Mouse (Mus musculus) heart, embryonic 12.5 days (tissue): ENCODE data around the gene Olfr1392. TPM values are rescaled to one million over a fixed set of nuclear protein-coding genes. Genes with fewer than 3 reads are reported as not detected.
"Not testable (repeated sequence)": the region's sequence is repeated elsewhere in the genome, so short reads cannot be mapped to it uniquely, and the experiment has no call there.

ENCODE experiments used
- ATAC-seq: fragments of 200-750 bp; cut with Nextera tagmentation; 2 replicates; pipeline ENCODE4 v1.8.0; 2017; ENCODE audit warnings: moderate TSS enrichment, moderate library complexity; ENCODE audit not compliant: insufficient number of reproducible peaks, low FRiP score
- H3K27ac ChIP-seq: fragments of 300-500 bp; sonication (generic); 2 replicates; pipeline ENCODE4 v1.5.1; 2016; ENCODE audit warnings: mild to moderate bottlenecking, moderate library complexity; ENCODE audit not compliant: poor library complexity, severe bottlenecking
- H3K27me3 ChIP-seq: fragments of 300-500 bp; sonication (generic); replicated peaks from 2 replicates; pipeline ENCODE4 v1.6.1; 2016; ENCODE audit warnings: mild to moderate bottlenecking, moderate library complexity
- H3K36me3 ChIP-seq: fragments of 300-500 bp; sonication (generic); 2 replicates; pipeline ENCODE4 v1.6.1; 2016; ENCODE audit warnings: mild to moderate bottlenecking, moderate library complexity
- H3K4me1 ChIP-seq: fragments of 300-500 bp; sonication (generic); replicated peaks from 2 replicates; pipeline ENCODE4 v1.6.1; 2016; ENCODE audit warnings: mild to moderate bottlenecking
- H3K4me2 ChIP-seq: fragments of 300-500 bp; sonication (generic); 2 replicates; pipeline ENCODE4 v1.6.1; 2016; ENCODE audit warnings: mild to moderate bottlenecking, moderate library complexity
- H3K4me3 ChIP-seq: fragments of 300-500 bp; sonication (generic); 2 replicates; pipeline ENCODE4 v1.5.1; 2016; ENCODE audit warnings: mild to moderate bottlenecking
- H3K9ac ChIP-seq: fragments of 300-500 bp; sonication (generic); 2 replicates; pipeline ENCODE4 v1.6.1; 2016; ENCODE audit warnings: mild to moderate bottlenecking, moderate library complexity
- H3K9me3 ChIP-seq: fragments of 300-500 bp; sonication (generic); replicated peaks from 2 replicates; pipeline ENCODE4 v1.6.1; 2016; ENCODE audit warnings: mild to moderate bottlenecking, moderate library complexity
- WGBS: fragments of 180-500 bp; shearing (Covaris S2); methylation state at CpG from one replicate; pipeline ENCODE4 v1.1.7; 2016; 5-methylcytosine and 5-hydroxymethylcytosine counted together
- polyA plus RNA-seq: library from polyadenylated mRNA; unstranded; fragments of >200 nt; fragmentation: Nextera tagmentation; extraction: Ambion mirVana; gene quantifications from 2 replicates; pipeline ENCODE4 v1.2.1, GENCODE M21; 2016

Gene Olfr1392
- polyA plus RNA-seq, 1 experiment from 2014 or later, result not detected

GRCm38 (mm10) chr11:49267316-49267715, 17.8 kb upstream of the Olfr1392 start:
- Histone ChIP-seq H3K27ac (peak overlapping the region; percentile 71), H3K4me2 (no peak overlapping the region), H3K36me3 (peaks cover 20% of the 10 kb centered on the region), H3K4me1 (peaks cover 22% of the 10 kb centered on the region), H3K9ac (no peak overlapping the region), H3K9me3 (no peaks in the 10 kb centered on the region), H3K27me3 (no peaks in the 10 kb centered on the region), H3K4me3 (no peak overlapping the region)
- 77% methylated on average over 10 of the region's 10 CpGs for WGBS
- no peak for ATAC-seq

- Histone ChIP-seq H3K27me3 (no peaks in the 10 kb centered on the region), H3K36me3 (peaks cover 14% of the 10 kb centered on the region; the same call in 1 of the 2 replicates), H3K9ac (no peak overlapping the region), H3K9me3 (no peaks in the 10 kb centered on the region), H3K4me1 (peaks cover 22% of the 10 kb centered on the region), H3K4me3 (no peak overlapping the region), H3K4me2 (0 out of 2 replicates have a peak overlapping the region, but pooled peaks have one; percentile 19), H3K27ac (peak overlapping the region; percentile 71; the same call in 1 of the 2 replicates)
- no peak for ATAC-seq
- 53% methylated on average over 15 of the region's 15 CpGs for WGBS
These were observed 17.0 kb upstream of the Olfr1392 start for GRCm38 (mm10) chr11:49267970-49268579.

- WGBS, result 87% methylated on average over 9 of the region's 9 CpGs
- Histone ChIP-seq H3K9me3 (no peaks in the 10 kb centered on the region), H3K4me3 (no peak overlapping the region), H3K27me3 (no peaks in the 10 kb centered on the region), H3K4me1 (peaks cover 22% of the 10 kb centered on the region), H3K4me2 (no peak overlapping the region), H3K36me3 (peaks cover 6% of the 10 kb centered on the region; the same call in 1 of the 2 replicates), H3K27ac (no peak overlapping the region), H3K9ac (no peak overlapping the region)
- no peak for ATAC-seq
These were observed 15.3 kb upstream of the Olfr1392 start for GRCm38 (mm10) chr11:49269761-49270160.

- no peak overlapping the region for H3K4me2 ChIP-seq
- H3K9me3 ChIP-seq, result no peaks in the 10 kb centered on the region
- no peaks in the 10 kb centered on the region for H3K27me3 ChIP-seq
- H3K4me3 ChIP-seq, result no peak overlapping the region
- H3K36me3 ChIP-seq, result no peaks in the 10 kb centered on the region
- H3K4me1 ChIP-seq, result peaks cover 22% of the 10 kb centered on the region
- no peak for ATAC-seq
- no peak overlapping the region for H3K9ac ChIP-seq
- 79% methylated on average over 4 of the region's 4 CpGs for WGBS
- H3K27ac ChIP-seq, result no peak overlapping the region
These were observed 14.7 kb upstream of the Olfr1392 start for GRCm38 (mm10) chr11:49270368-49270767.

GRCm38 (mm10) chr11:49271334-49271733, 13.7 kb upstream of the Olfr1392 start:
- 32% methylated on average over 7 of the region's 7 CpGs for WGBS
- H3K36me3 ChIP-seq, result no peaks in the 10 kb centered on the region
- no peaks in the 10 kb centered on the region for H3K9me3 ChIP-seq
- no peak overlapping the region for H3K4me3 ChIP-seq
- H3K4me2 ChIP-seq, result no peak overlapping the region
- H3K4me1 ChIP-seq, result peaks cover 17% of the 10 kb centered on the region
- no peak for ATAC-seq
- no peak overlapping the region for H3K9ac ChIP-seq
- H3K27me3 ChIP-seq, result no peaks in the 10 kb centered on the region
- no peak overlapping the region for H3K27ac ChIP-seq

- Histone ChIP-seq H3K4me1 (no peaks in the 10 kb centered on the region), H3K27me3 (no peaks in the 10 kb centered on the region), H3K4me3 (no peak overlapping the region), H3K9ac (no peak overlapping the region), H3K4me2 (no peak overlapping the region), H3K36me3 (no peaks in the 10 kb centered on the region), H3K27ac (no peak overlapping the region), H3K9me3 (no peaks in the 10 kb centered on the region)
- ATAC-seq, result no peak
- 62% methylated on average over 11 of the region's 11 CpGs for WGBS
These were observed 11.1 kb upstream of the Olfr1392 start for GRCm38 (mm10) chr11:49273834-49274519.

GRCm38 (mm10) chr11:49278222-49278621, 6.9 kb upstream of the Olfr1392 start, which contains the start of gene Olfr1393:
Gene Olfr1393, plus strand, starts transcription at chr11:49278304.
- no peak within 1 kb of the TSS for H3K4me2 ChIP-seq
- H3K27me3 ChIP-seq, result no peaks in the 10 kb centered on the region
- H3K9me3 ChIP-seq, result no peaks in the 10 kb centered on the region
- no peaks in the 10 kb centered on the region for H3K4me1 ChIP-seq
- no peaks in the 10 kb centered on the region for H3K36me3 ChIP-seq
- H3K27ac ChIP-seq, result no peak within 1 kb of the TSS
- H3K9ac ChIP-seq, result no peak within 1 kb of the TSS
- no peak within 1 kb of the TSS for H3K4me3 ChIP-seq
- ATAC-seq, result no peak
- 58% methylated on average over 3 of the region's 3 CpGs for WGBS

- Histone ChIP-seq H3K27ac (no peak overlapping the region), H3K4me1 (no peaks in the 10 kb centered on the region), H3K9ac (no peak overlapping the region), H3K27me3 (no peaks in the 10 kb centered on the region), H3K9me3 (no peaks in the 10 kb centered on the region), H3K4me2 (no peak overlapping the region), H3K36me3 (no peaks in the 10 kb centered on the region), H3K4me3 (no peak overlapping the region)
- ATAC-seq, result no peak
- WGBS, result 67% methylated on average over 2 of the region's 2 CpGs
These were observed 2.2 kb downstream of the Olfr1392 start for GRCm38 (mm10) chr11:49287251-49287650.

- no peak overlapping the region for H3K9ac ChIP-seq
- no peak overlapping the region for H3K27ac ChIP-seq
- no peaks in the 10 kb centered on the region for H3K36me3 ChIP-seq
- no peaks in the 10 kb centered on the region for H3K9me3 ChIP-seq
- ATAC-seq, result no peak
- H3K4me3 ChIP-seq, result no peak overlapping the region
- WGBS, result 70% methylated on average over 3 of the region's 3 CpGs
- no peak overlapping the region for H3K4me2 ChIP-seq
- no peaks in the 10 kb centered on the region for H3K4me1 ChIP-seq
- no peaks in the 10 kb centered on the region for H3K27me3 ChIP-seq
These were observed 7.7 kb downstream of the Olfr1392 start for GRCm38 (mm10) chr11:49292777-49293176.

- no peak within 1 kb of the TSS for H3K27ac ChIP-seq
- no peak for ATAC-seq
- H3K4me1 ChIP-seq, result no peaks in the 10 kb centered on the region
- H3K36me3 ChIP-seq, result no peaks in the 10 kb centered on the region
- H3K9me3 ChIP-seq, result no peaks in the 10 kb centered on the region
- H3K4me3 ChIP-seq, result no peak within 1 kb of the TSS
- H3K4me2 ChIP-seq, result no peak within 1 kb of the TSS
- no peak within 1 kb of the TSS for H3K9ac ChIP-seq
- no peaks in the 10 kb centered on the region for H3K27me3 ChIP-seq
These were observed 19.4 kb downstream of the Olfr1392 start, which contains the start of gene Olfr10 for GRCm38 (mm10) chr11:49304441-49304840. Gene Olfr10, plus strand, starts transcription at chr11:49304741.

GRCm38 (mm10) chr11:49308547-49308946, 23.5 kb downstream of the Olfr1392 start:
- H3K27ac ChIP-seq, H3K36me3 ChIP-seq, H3K4me1 ChIP-seq, H3K9ac ChIP-seq, H3K4me3 ChIP-seq, ATAC-seq, H3K27me3 ChIP-seq, H3K9me3 ChIP-seq, H3K4me2 ChIP-seq: not testable (repeated sequence)
- WGBS, result 74% methylated on average over 5 of the region's 5 CpGs
